Mouse (Mus musculus) adrenal gland, postnatal 4 days (tissue): Measurements from ENCODE around the gene Erich3. TPM values are rescaled to one million over a fixed set of nuclear protein-coding genes. Genes with fewer than 3 reads are reported as not detected.

Experiments used
- DNase-seq, 2 experiments: peaks; one replicate each; pipeline ENCODE4 v3.0.0; 2021 to 2022; ENCODE audit warnings: low spot score in 2 of 2, mixed read lengths in 2 of 2
- total RNA-seq, 2 experiments: library from RNA; stranded (reverse); gene quantifications; 2 replicates each; pipeline ENCODE4 v1.2.3; 2021

Erich3 gene
- total RNA-seq, 2 experiments from 2014 or later: 0.67 to 1.0 TPM

GRCm38 (mm10) chr3:154671013-154671412, 7.4 kb downstream of the Erich3 start:
- no peak for DNase-seq

DNA sequence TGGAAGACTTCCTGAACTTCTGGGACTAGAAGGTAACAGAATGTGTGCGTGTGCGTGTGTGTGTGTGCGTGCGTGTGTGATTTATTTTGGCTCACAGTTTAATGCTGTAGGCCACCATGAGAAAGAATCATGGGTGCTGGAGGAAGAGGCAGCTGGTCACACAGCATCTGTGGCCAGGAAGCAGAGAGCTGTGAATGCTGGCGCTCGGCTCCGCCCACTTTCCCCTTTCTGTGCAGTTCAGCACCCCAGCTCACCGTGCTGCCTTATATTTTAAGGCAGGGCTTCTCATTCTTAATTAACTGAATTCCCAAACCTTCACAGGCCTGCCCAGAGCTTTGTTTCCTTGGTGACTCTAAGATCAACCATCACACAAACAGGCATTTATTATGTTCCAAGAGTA, 9.7 kb downstream of the Erich3 start:
- no peak for DNase-seq

DNA sequence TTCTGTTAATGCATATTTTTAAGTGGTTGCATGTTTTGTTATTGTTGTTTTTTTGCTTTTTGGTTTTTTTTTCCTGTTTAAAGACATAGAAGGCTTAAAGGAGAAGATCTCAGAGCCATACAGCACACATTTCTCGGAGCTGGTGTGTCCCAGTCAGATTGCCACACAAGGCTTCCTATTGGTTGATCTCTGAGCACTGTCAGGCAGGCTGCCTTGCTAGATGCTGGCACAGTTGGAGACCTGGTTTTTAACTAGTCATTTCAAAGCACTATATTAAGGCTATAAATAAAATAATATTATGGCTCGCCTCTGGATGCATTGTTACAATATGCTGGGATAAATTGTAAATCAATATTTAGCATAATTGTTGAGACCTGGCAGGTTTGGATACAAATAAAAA, 18.9 kb downstream of the Erich3 start:
- DNase-seq: no peak

- no peak for DNase-seq
Measured at GRCm38 (mm10) chr3:154683667-154684066, 20.0 kb downstream of the Erich3 start.

GRCm38 (mm10) chr3:154690260-154690659, 26.6 kb downstream of the Erich3 start:
- DNase-seq: no peak

DNA sequence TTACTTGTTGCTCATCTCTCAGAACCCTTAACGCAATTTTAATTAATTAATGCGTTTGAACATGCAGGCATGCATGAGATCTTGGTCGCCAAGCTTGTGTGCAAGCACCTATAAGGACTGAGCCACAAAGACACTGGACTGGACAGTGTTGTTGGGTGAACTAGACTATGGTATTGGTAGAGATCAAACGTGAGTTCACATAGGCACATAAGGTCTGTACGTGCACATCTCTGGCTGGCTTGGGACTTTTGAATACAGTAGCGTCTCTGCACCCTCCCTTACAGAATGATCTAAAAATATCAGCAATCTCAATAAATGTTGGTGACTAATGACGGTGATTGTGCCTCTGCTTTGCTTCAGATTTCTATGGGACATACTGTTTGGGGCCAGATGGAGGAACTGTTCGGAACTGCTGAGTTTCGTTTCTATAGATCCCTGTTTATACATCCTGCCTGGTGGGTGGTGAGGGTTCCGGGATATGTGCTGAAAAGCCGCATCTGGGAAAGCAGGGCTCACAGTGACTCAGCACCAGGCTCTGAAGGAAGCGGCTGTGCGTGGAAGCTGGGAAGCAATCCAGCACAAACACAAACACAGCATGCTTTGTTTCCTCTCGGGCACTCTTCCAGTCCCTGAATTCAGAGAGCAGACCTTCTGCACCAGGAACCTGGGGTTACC, 28.4 kb downstream of the Erich3 start:
- DNase-seq: peak in 1 of 2 experiments; percentile 5

- no peak for DNase-seq
Measured at GRCm38 (mm10) chr3:154692572-154692922, 28.9 kb downstream of the Erich3 start.

DNA sequence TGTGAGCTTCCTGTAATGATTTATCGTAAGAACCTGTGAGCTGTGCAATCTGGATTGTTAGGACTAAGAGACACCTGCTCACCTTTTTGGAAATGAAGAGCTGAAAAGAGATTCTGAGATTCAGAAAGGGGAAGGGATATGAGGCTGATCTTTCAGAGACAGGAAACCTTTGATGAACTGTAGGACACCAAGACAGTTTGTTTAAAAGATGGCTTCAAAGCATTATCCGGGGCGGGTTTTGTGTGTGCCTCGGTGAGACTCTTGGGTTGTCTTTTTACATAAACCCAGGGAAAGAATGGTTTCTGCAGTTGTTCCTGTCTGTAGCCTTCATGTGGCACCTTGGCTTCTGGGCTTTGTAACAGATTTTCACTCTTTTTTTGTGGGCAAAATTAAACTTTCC, 30.2 kb downstream of the Erich3 start:
- DNase-seq: no peak

DNA sequence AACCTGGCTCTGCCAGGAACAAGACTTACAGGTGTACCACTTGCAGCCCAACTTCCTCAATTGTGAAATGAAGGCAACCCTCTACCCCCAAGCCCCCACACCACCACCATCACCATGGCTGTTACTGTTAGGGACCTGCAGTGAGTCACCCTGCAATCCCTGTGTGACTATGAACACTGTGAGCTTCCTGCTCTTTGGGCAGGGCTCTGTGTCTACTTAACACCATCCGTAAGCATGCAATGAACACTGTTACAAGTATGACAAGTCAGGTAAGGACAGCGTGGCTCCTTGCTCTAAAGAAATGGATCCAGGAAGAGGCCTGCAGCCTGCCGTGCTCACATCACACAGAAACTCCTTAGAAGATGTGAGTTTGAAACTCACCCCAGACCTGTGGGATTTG, 33.0 kb downstream of the Erich3 start:
- DNase-seq: no peak

DNA sequence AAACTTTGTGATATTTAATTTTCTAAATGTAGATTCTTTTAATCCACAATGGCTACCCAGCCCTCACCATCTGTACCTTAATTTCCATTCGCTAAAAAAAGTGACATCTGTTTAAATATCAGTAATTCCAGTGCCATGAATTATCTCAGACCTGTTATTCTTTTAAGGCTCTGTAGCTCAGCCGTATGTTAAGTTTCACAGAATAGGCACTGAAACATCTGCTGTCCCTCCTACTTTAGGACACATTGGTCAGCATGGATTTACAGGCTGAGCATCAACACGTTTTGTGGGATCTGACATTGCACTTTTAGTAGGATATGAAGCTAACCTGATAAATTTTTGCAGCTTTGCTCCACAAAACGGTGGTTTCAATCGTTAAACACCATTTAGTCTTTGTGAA, 35.2 kb downstream of the Erich3 start:
- DNase-seq: no peak

GRCm38 (mm10) chr3:154700296-154700695, 36.6 kb downstream of the Erich3 start:
- no peak for DNase-seq

- DNase-seq: no peak
Measured at GRCm38 (mm10) chr3:154700735-154701134, 37.1 kb downstream of the Erich3 start.

GRCm38 (mm10) chr3:154704755-154705154, 41.1 kb downstream of the Erich3 start:
- DNase-seq: no peak

GRCm38 (mm10) chr3:154708150-154708549, 44.5 kb downstream of the Erich3 start:
- DNase-seq: no peak

DNA sequence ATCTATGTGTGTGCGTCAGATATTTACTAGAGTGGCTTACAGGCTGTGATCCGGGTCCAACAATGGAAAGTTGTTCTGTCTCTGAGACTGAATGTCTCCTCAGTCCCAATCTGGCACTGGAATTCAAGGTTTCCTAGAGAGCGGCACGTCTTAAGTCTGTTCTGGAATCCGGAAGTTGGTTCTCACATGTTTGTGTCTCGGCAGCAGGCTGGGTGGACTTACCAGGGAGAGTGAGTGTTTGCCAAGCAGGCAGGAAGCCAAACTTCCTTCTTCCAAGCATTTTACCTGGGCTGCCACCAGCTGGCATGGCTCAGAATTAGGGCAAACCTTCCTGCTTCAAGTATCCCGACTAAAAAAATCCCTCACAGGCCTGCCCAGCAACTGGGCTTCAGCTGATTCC, 59.5 kb downstream of the Erich3 start:
- DNase-seq: no peak

DNA sequence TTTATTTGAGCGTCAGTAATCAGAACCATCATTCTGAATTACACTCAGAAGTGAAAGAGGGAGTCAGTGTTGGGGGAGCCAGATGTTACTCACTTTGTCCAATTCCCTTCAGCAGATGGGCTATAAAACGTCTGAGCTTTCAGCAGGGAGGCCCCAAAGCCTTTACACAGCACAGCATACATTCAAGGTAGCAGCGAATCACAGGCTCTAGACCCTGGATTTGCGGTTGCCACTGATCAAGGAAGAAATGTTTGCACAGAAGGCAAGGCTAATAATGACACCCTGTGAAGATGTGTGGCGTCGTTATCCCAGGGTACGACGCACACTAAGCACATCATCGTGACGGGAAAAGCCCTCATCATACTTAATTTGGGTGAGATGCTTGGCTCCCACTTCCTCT, 67.8 kb downstream of the Erich3 start:
- no peak for DNase-seq

- no peak for DNase-seq
Measured at GRCm38 (mm10) chr3:154741496-154741895, 77.8 kb downstream of the Erich3 start.

- DNase-seq: no peak
Measured at GRCm38 (mm10) chr3:154742927-154743326, 79.3 kb downstream of the Erich3 start.

GRCm38 (mm10) chr3:154744317-154744716, 80.7 kb downstream of the Erich3 start:
- DNase-seq: no peak

- no peak for DNase-seq
Measured at GRCm38 (mm10) chr3:154754505-154754904, 90.8 kb downstream of the Erich3 start.

DNA sequence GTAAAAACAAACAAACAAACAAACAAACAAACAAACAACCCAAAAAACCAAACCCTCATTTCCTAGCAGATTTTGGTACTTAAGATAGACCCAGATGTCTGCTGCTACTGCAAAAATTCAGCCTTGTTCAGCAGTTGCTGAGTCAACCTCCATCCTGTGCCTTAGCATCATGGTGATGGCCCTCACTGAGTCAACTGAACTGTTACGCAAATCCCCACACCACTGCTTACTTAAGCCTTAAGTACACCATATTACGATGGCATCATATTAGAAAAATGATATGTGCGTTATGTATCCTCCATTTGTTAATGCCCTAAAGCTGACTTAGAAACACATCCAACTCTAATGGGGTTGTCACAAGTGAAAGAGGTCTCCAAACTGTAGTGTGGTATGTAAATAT, 91.6 kb downstream of the Erich3 start:
- DNase-seq: no peak

- no peak for DNase-seq
Measured at GRCm38 (mm10) chr3:154758089-154758488, 94.4 kb downstream of the Erich3 start.

GRCm38 (mm10) chr3:154761108-154761507, 97.4 kb downstream of the Erich3 start:
- no peak for DNase-seq

- DNase-seq: no peak
Measured at GRCm38 (mm10) chr3:154763374-154763773, 99.7 kb downstream of the Erich3 start.
